Mouse (Mus musculus) adipocyte (in vitro differentiated cells): ENCODE results near the gene 1810043G02Rik.
A peak's percentile ranks its signal among the peaks of the same experiment; 100 is the strongest.
"Not testable (repeated sequence)": the region's sequence is repeated elsewhere in the genome, so short reads cannot be mapped to it uniquely, and the experiment has no call there.

Experiments used
- DNase-seq: peaks from one replicate; pipeline ENCODE4 v3.0.0-alpha.2; 2016; ENCODE audit warnings: low spot score

1810043G02Rik gene

GRCm38 (mm10) chr10:78005791-78006438 is 27.6 kb downstream of the 1810043G02Rik start:
- no peak for DNase-seq

GRCm38 (mm10) chr10:78007203-78007602 is 28.9 kb downstream of the 1810043G02Rik start:
- no peak for DNase-seq

GRCm38 (mm10) chr10:78008169-78008568 is 29.8 kb downstream of the 1810043G02Rik start:
- no peak for DNase-seq

- DNase-seq = peak; percentile 88
These were observed 31.0 kb downstream of the 1810043G02Rik start for GRCm38 (mm10) chr10:78009184-78009944.

DNA sequence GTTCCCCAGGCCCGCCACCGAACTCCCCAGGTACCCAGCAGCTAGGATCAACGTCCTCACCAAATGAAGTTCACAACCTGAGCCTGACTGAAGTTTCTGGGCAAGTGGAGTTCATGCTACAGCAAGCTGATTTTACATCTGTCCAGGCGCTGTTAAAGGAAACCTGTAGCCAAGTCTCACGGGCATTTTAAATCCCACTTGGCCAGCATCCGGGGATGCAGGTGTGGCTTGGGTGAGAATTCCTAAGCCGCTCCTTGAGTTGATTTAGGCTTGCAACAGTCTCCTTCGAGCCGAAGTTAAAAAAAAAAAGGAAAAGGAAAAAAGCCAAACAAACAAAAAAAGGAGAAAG is 31.6 kb downstream of the 1810043G02Rik start, which contains the start of gene Pfkl:
TSS of gene Pfkl (minus strand) at position 139 of the 349 bp plus-strand sequence.
- DNase-seq = no peak

DNA sequence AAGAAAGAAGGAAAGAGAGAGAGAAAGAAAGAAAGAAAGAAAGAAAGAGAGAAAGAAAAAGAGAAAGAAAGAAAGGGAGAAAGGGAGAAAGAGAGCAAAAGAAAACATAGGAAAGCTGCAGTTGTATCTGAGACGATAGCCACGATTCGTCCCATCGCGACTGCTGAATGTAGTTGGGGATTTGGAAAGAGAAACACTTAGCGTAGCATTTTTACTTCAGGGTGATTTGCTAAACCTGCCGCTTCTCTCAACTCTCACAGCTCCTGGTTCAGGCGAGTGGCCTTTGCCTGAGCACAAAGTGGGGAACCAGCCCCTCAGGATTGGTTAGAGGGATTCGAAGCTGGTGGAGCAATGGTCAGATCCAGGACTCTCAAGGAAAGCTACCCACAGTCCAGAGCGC is 32.0 kb downstream of the 1810043G02Rik start:
- DNase-seq = no peak

DNA sequence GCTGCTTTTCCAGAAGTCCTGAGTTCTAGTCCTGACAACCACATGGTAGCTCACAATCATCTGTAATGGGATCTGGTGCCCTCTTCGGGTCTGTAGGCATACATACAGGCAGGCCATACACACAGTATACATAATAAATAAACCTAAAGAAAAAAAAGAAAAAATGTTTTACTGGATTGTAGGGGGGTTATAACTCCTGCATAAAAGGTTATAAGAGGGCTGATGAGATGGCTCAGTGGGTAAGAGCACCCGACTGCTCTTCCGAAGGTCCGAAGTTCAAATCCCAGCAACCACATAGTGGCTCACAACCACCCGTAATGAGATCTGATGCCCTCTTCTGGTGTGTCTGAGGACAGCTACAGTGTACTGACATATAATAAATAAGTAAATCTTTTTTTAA is 32.8 kb downstream of the 1810043G02Rik start:
- not testable (repeated sequence) for DNase-seq

- peak; percentile 95 for DNase-seq
These were observed 34.6 kb downstream of the 1810043G02Rik start for GRCm38 (mm10) chr10:78012661-78013495.

GRCm38 (mm10) chr10:78015489-78015888 is 37.2 kb downstream of the 1810043G02Rik start:
- peak; percentile 74 for DNase-seq

DNA sequence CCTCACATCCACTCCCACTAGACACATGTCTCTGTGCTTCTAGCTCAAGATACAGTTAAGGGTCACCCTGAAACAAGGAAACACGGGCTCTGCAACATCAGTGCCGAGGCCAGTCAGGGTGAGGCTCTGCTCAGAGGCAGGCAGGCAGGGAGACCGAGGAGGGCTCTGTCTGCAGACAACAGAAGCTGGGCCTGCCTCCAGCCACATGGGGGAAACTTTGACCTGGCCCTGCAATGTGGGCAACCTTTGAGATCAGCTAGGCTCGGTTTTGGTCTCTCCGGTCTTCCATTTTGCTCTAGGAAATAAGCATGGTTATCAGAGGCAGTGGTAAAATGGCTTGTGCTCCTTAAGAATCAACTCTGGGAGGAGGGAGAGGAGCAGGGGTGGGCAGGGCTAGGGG is 38.0 kb downstream of the 1810043G02Rik start:
- DNase-seq = no peak

GRCm38 (mm10) chr10:78018797-78019203 is 40.5 kb downstream of the 1810043G02Rik start:
- peak; percentile 77 for DNase-seq

DNA sequence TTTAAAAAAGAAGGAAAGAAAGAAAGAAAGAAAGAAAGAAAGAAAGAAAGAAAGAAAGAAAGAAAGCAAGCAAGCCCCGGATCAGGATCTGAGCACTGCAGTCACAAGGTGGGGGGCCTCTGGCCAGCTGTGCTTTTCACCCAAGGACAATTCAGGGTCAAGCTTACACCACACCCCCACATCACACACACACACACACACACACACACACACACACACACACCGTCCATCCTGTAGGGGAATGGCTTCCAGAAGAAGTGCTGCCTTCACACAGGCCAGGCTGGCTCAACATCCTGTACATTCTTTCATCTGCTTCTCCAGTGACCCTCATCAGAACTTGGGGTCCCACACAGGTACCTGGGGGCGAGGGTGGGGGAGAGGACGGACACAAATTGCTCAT is 41.0 kb downstream of the 1810043G02Rik start:
- no peak for DNase-seq

DNA sequence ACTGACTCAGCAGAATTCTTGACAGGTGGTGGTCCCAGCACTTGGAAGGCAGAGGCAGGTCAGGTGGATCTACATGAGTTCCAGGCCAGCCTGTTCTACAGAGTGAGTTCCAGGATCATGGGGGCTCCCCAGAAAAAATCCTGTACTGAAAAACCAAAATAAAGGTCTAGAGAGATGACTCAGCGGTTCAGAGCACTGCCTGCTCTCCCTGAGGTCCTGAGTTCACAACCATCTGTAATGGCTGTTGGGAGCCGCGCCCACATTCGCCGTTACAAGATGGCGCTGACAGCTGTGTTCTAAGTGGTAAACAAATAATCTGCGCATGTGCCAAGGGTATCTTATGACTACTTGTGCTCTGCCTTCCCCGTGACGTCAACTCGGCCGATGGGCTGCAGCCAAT is 41.7 kb downstream of the 1810043G02Rik start:
- DNase-seq = not testable (repeated sequence)

DNA sequence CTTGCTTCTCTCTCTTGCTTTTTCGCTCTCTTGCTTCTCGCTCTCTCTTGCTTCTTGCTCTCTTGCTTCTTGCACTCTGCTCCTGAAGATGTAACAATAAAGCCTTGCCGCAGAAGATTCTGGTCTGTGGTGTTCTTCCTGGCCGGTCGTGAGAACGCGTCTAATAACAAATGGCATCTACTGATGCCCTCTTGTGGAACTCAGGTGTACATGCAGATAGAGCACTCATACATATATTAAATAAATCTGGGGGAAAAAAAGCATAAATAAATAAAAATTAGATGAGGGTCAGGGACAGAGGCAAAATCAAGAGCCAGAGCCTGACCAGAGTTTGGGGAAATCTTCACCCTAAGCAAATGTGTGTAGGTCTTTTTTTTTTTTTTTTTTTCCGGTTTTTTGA is 47.1 kb downstream of the 1810043G02Rik start:
- not testable (repeated sequence) for DNase-seq

DNA sequence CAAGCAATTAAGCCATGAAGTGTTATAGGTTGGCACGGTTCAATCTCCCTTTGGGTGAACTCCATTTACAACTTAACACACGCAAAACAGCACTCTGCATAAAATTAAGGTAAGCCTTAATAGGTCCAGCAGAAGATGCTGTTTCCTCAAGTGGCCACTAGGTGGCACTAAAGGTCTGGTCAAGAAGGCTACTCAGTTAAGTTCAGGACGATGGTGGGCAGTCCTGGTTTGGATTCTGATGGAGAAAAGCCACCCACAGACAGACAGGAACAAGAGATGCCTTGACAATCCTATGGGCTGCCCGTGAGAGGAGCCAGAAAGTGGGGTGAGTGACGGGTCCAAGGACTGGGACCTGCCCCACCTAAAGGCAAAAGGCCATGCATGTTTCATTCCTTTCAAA is 49.8 kb downstream of the 1810043G02Rik start:
- DNase-seq = peak; percentile 74

DNA sequence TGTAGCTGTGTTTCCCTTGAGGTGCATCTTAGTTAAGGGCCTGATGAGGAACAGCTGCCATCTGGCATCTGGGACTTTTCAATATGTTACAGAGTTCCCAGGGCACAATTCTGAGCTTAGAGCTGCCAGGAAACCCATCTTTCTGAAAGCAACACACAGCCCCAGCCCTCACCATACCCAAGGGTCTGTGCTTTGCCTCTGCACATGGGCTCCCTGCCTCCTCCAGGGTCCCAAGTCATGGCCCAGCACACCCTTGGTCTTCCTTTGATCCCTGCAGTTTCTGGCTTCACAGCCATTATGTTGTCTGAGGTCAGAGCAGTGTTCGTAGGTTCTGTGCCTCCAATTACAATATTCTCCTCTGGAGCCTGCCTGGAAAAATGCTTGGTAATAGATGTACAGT is 50.8 kb downstream of the 1810043G02Rik start:
- no peak for DNase-seq

GRCm38 (mm10) chr10:78031987-78032386 is 53.7 kb downstream of the 1810043G02Rik start:
- DNase-seq = peak; percentile 32
